Mouse (Mus musculus): Measurements from ENCODE around the gene Ucn3. TPM values are rescaled to one million over a fixed set of nuclear protein-coding genes. Genes with fewer than 3 reads are reported as not detected.
"Not testable (repeated sequence)": the region's sequence is repeated elsewhere in the genome, so short reads cannot be mapped to it uniquely, and the experiment has no call there.

Ucn3 gene
- polyA plus RNA-seq, 1 experiment: not detected

DNA sequence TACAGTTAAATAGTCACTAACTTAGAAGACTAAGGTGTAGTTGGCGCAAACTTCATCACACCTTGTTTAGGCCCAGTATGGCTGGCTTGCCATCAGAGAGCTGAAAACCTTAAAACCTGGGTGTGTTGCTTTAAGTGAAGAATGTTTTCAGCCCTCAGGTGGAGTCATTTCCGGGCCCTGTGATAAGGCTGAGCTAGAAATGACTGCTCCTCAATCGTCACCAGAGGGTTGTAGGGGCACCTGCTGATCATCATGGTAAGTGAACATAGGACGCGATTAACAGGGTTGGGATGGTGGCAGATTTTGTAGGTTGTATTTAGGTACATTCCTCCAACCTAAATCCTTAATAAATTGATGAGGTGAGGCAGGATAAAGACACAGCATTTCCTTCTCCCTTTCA, 20.7 kb downstream of the Ucn3 start:
- no peaks in the 10 kb centered on the region for H3K9me3 ChIP-seq (ENCODE audit: control insufficient read depth, low read length)
- peaks cover 4% of the 10 kb centered on the region; the same call in 1 of the 2 replicates for H3K27me3 ChIP-seq (ENCODE audit: control insufficient read depth)
- no peaks in the 10 kb centered on the region for H3K4me1 ChIP-seq (ENCODE audit: control insufficient read depth)
- no peak overlapping the region for H3K4me3 ChIP-seq (replicated peaks)
- H3K36me3 ChIP-seq (ENCODE audit: control insufficient read depth): no peaks in the 10 kb centered on the region
- TF ChIP-seq GATA1 (IDR thresholded peaks at IDR 0.05; ENCODE audit: low read length) (no peak), TAL1 (IDR thresholded peaks at IDR 0.05; ENCODE audit: low read length) (no peak)

DNA sequence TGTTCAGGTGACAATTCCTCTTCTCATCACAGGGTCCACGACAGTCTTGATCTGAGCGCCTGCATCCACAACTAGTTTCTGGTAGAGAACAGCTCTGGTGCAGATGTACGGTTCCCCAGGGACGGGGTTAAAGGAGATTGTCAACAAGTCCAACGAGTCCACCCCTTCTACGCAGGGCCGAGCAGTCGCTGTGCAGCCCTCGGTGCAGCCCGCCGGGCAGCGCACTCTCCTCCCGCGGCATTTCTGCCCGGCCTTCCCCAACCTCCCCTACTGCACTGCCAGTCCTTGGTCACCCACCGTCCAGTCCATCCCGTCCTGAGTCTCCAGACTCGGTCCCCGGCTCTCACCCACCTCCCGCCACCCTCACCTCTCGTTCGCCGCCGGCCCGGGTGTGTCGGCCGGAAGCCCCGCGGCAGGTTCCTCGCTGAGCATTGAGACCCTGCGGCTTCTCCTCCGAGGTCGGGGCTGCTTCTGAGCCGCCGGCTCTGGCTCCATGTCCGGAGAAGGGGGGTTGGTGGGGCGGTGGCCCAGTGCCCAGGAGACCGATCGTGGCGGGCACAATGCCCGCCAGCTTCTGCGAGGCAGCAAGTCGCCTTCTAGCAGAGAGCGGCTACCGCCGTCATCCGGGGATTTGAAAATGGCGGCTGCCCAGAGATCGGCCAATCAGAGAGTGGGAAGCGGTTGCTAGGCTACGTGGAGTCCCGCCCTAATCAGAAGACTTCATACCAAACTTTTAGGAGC, 27.4 kb downstream of the Ucn3 start, which contains the start of the genes Net1 and Tubal3:
Gene Net1 (minus strand): TSS at position 650 of the 741 bp plus-strand sequence.
Gene Tubal3 (plus strand): TSS at position 704 of the 741 bp plus-strand sequence.
- Histone ChIP-seq H3K9me3 (ENCODE audit: control insufficient read depth, low read length) (no peaks in the 10 kb centered on the region), H3K4me1 (ENCODE audit: control insufficient read depth) (peaks cover 32% of the 10 kb centered on the region), H3K27me3 (ENCODE audit: control insufficient read depth) (peaks cover 4% of the 10 kb centered on the region; the same call in 1 of the 2 replicates), H3K4me3 (replicated peaks) (peak within 1 kb of the TSS; percentile 99), H3K36me3 (ENCODE audit: control insufficient read depth) (peaks cover 29% of the 10 kb centered on the region)
- TF ChIP-seq TAL1 (IDR thresholded peaks at IDR 0.05; ENCODE audit: low read length) (no peak), GATA1 (IDR thresholded peaks at IDR 0.05; ENCODE audit: low read length) (no peak)

DNA sequence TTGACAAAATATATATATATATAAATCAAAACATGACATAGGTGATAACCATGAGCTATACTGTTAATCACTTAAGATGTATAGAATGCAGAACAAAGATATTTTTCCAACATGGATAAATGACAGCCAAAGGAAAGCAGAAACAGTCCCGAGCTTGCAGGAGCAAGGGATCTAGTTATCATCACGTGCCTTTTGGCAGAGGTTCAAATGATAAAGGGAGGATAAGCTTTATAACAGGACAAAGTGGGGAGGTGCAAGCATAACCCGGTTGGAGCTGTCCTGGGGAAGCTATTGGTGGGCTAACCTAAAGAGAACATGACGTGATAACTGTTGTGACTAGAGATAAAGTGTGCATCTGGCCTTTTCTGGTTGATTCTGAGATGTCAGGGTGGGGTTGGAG, 31.6 kb downstream of the Ucn3 start:
- Histone ChIP-seq H3K36me3 (ENCODE audit: control insufficient read depth) (peaks cover 62% of the 10 kb centered on the region), H3K4me3 (replicated peaks) (no peak overlapping the region), H3K9me3 (ENCODE audit: control insufficient read depth, low read length) (no peaks in the 10 kb centered on the region), H3K4me1 (ENCODE audit: control insufficient read depth) (peaks cover 31% of the 10 kb centered on the region), H3K27me3 (ENCODE audit: control insufficient read depth) (no peaks in the 10 kb centered on the region)
- TF ChIP-seq TAL1 (IDR thresholded peaks at IDR 0.05; ENCODE audit: low read length): no peak

DNA sequence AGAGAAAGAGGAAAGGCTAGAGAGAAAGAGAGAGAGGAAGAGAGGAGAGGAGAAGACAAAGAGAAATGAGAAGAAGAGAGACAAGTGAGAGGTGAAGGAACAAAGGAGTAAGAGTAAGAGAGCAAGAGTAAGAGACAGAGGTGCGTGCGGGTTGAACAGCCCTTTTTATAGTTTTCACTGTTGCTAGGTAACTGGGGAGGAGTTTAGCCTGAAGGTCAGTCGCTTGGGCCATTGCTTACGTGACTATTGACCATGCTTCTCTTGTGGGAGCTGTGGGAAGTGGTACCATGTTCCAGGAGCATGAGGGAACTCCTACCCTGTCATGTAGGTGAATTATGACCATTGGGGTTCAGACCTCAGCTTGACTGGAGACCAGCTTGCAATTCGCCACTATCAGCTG, 34.8 kb downstream of the Ucn3 start:
- H3K4me1 ChIP-seq (ENCODE audit: control insufficient read depth): peaks cover 9% of the 10 kb centered on the region
- no peak overlapping the region for H3K4me3 ChIP-seq (replicated peaks)
- H3K36me3 ChIP-seq (ENCODE audit: control insufficient read depth): peaks cover 76% of the 10 kb centered on the region
- no peaks in the 10 kb centered on the region for H3K27me3 ChIP-seq (ENCODE audit: control insufficient read depth)
- no peak for TF ChIP-seq GATA1 (IDR thresholded peaks at IDR 0.05; ENCODE audit: low read length)
- TF ChIP-seq TAL1 (IDR thresholded peaks at IDR 0.05; ENCODE audit: low read length): no peak
- H3K9me3 ChIP-seq (ENCODE audit: control insufficient read depth, low read length): no peaks in the 10 kb centered on the region

DNA sequence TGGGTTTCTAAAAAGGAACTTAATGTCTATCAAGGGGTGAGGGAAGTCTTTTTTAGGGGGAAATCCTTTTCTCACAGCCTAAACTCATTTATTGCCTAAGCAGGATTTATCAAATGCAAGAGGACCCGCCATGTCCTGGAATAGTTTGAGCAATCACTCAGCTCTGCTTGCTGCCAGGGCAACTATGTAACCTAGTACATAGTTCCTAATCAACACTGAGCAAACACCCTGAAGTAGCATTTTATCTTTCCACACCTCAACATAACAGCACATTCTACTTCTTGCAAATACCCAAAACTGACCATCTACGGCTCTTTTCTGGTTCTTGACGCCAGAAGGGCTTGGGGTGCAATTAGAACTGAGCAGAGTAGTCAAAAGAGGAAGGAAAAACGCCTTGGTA, 36.9 kb downstream of the Ucn3 start:
- TF ChIP-seq GATA1 (IDR thresholded peaks at IDR 0.05; ENCODE audit: low read length) (no peak), TAL1 (IDR thresholded peaks at IDR 0.05; ENCODE audit: low read length) (no peak)
- peaks cover 1% of the 10 kb centered on the region; the same call in 1 of the 2 replicates for H3K4me1 ChIP-seq (ENCODE audit: control insufficient read depth)
- no peaks in the 10 kb centered on the region for H3K9me3 ChIP-seq (ENCODE audit: control insufficient read depth, low read length)
- H3K36me3 ChIP-seq (ENCODE audit: control insufficient read depth): peaks cover 75% of the 10 kb centered on the region
- H3K27me3 ChIP-seq (ENCODE audit: control insufficient read depth): no peaks in the 10 kb centered on the region
- H3K4me3 ChIP-seq (replicated peaks): no peak overlapping the region

DNA sequence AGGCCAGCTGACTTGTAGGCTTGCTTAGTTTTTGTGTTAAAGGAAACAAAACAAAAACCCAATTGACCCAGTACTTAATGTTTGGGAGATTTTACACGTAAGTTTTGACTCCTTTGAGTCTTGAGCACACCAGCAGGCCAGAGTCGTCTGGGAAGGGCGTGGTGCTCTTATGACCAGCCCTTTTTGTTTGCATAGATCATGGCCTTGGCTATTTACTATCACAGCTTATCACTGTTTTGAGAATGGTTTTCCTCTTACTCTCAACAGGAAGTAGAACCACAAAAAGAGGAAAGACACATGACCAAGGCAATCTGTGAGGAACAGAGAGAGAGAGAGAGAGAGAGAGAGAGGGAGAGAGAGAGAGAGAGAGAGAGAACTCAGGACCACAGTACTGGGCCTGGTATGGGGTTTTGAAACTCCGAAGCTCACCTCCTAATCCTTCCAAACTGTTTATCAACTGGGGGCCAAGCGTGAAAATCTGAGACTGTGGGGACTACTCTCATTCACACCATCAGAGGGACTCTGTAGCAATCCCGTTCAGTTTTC, 37.9 kb downstream of the Ucn3 start:
- no peak overlapping the region for H3K4me3 ChIP-seq (replicated peaks)
- H3K27me3 ChIP-seq (ENCODE audit: control insufficient read depth): no peaks in the 10 kb centered on the region
- H3K36me3 ChIP-seq (ENCODE audit: control insufficient read depth): peaks cover 75% of the 10 kb centered on the region
- H3K4me1 ChIP-seq (ENCODE audit: control insufficient read depth): peaks cover 1% of the 10 kb centered on the region; the same call in 1 of the 2 replicates
- TF ChIP-seq TAL1 (IDR thresholded peaks at IDR 0.05; ENCODE audit: low read length) (no peak), GATA1 (IDR thresholded peaks at IDR 0.05; ENCODE audit: low read length) (no peak)
- peaks cover 2% of the 10 kb centered on the region for H3K9me3 ChIP-seq (ENCODE audit: control insufficient read depth, low read length)

DNA sequence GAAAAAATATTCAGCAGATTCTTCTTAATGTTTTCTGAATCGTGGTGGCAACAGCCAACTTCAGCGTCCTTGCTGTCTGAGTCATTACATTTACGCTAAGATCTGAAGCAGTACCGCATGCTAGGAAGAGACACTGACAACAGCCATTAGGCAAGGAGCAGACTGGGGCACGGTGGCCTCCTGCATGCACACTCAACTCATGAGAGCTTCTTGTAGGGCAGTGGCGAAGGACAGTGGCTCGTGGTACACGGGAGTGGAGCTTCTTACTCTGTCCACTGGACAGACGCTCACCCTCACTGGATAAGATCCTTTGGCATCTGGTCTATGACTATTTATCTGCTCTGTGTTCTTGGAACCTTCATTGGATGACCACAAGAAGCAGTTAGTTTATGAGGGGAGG, 45.8 kb downstream of the Ucn3 start:
- TF ChIP-seq TAL1 (IDR thresholded peaks at IDR 0.05; ENCODE audit: low read length): no peak
- no peak for TF ChIP-seq GATA1 (IDR thresholded peaks at IDR 0.05; ENCODE audit: low read length)
- Histone ChIP-seq H3K4me3 (replicated peaks) (no peak overlapping the region), H3K27me3 (ENCODE audit: control insufficient read depth) (no peaks in the 10 kb centered on the region), H3K36me3 (ENCODE audit: control insufficient read depth) (peaks cover 71% of the 10 kb centered on the region), H3K4me1 (ENCODE audit: control insufficient read depth) (peaks cover 26% of the 10 kb centered on the region), H3K9me3 (ENCODE audit: control insufficient read depth, low read length) (peaks cover 9% of the 10 kb centered on the region)

DNA sequence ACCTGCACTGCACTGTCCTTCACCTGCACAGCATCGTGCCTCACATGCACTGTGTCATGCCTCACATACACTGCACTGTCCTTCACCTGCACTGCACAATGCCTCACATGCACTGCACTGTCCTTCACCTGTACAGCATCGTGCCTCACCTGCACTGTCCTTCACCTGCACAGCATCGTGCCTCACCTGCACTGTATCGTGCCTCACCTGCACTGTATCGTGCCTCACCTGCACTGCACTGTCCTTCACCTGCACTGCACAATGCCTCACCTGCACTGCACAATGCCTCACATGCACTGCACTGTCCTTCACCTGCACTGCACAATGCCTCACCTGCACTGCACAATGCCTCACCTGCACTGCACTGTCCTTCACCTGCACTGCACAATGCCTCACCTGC, 46.9 kb downstream of the Ucn3 start:
- not testable (repeated sequence) for H3K27me3 ChIP-seq (ENCODE audit: control insufficient read depth); H3K4me3 ChIP-seq (replicated peaks); H3K9me3 ChIP-seq (ENCODE audit: control insufficient read depth, low read length)
- Histone ChIP-seq H3K4me1 (ENCODE audit: control insufficient read depth) (peaks cover 37% of the 10 kb centered on the region), H3K36me3 (ENCODE audit: control insufficient read depth) (peaks cover 66% of the 10 kb centered on the region)

DNA sequence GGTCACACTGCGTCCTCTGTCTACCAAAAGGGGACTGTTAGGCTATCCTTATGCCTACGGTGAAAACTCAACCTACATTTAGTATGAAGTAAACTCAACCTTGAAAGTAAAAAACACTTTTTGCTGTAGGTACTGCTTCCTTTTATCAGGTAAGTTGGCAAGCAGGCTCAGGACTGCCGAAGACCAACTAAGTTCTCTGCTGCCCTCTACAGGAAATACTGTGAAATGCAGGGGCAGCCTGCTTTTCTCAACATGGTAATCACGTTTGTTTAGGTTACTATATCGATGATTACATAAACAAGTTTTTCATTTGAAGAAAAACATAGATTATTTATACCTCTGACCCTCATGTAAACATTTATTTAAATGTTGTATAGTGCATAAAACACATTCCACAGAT, 48.2 kb downstream of the Ucn3 start:
- peaks cover 60% of the 10 kb centered on the region for H3K36me3 ChIP-seq (ENCODE audit: control insufficient read depth)
- H3K9me3 ChIP-seq (ENCODE audit: control insufficient read depth, low read length): peaks cover 6% of the 10 kb centered on the region; the same call in 1 of the 2 replicates

More for the DNA sequence above, 48.2 kb downstream of the Ucn3 start:
- Histone ChIP-seq H3K27me3 (ENCODE audit: control insufficient read depth) (no peaks in the 10 kb centered on the region), H3K4me3 (replicated peaks) (no peak overlapping the region), H3K4me1 (ENCODE audit: control insufficient read depth) (peaks cover 39% of the 10 kb centered on the region)
- TF ChIP-seq GATA1 (IDR thresholded peaks at IDR 0.05; ENCODE audit: low read length) (no peak), TAL1 (IDR thresholded peaks at IDR 0.05; ENCODE audit: low read length) (no peak)

Data from erythroblast, embryonic 14.5 days (primary cell).